Mouse (Mus musculus) retina, postnatal 7 days (tissue): ENCODE measurements around the gene Tpbgl.
A peak's percentile ranks its signal among the peaks of the same experiment; 100 is the strongest.

Experiments
- DNase-seq: peaks from one replicate; pipeline ENCODE4 v3.0.0-alpha.2; 2012; ENCODE audit warnings: low read depth, low spot score

The Tpbgl gene

GRCm38 (mm10) chr7:99642078-99642477 is 15.2 kb upstream of the Tpbgl start:
- DNase-seq, result no peak

DNA sequence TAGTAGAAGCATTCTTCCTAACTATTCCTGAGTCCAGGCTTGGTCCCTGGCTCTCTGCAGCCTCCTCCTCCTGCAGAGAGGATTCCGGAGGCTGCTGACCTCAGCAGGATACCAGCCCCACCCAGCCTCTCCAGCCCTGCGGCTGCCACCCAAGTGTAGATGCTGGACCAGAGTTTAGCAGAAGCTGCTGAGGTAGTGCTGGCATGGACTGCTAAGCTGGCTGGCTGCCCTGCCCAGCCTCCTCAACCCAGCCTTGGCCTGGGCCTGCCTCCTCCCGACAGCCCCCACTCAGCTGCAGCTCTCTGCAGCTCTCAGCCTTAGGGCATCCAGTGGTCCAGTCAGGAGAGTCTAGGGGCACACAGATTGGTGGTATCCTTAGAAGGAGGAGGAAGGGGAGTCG is 14.3 kb upstream of the Tpbgl start:
- no peak for DNase-seq

GRCm38 (mm10) chr7:99633966-99634665 is 7.2 kb upstream of the Tpbgl start:
- no peak for DNase-seq

DNA sequence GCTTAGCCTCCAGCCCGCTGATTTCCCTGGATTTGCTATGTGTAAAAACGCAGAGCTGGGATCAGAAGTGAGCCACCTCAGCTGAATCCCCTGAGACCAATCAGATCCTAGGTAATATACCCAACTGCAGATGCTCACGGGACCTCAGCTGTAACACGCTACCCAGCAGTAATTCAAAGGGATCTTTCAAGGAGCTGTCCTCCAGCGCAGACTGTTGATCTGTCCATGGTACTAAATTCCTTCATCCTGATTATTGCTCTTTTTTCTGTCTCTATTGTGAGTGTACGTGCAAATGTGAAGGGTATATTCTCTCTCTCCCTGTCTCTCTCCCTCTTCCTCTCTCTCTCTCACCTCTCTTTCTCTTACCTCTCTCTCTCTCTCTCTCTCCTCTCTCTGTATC is 5.4 kb upstream of the Tpbgl start:
- DNase-seq, result no peak

DNA sequence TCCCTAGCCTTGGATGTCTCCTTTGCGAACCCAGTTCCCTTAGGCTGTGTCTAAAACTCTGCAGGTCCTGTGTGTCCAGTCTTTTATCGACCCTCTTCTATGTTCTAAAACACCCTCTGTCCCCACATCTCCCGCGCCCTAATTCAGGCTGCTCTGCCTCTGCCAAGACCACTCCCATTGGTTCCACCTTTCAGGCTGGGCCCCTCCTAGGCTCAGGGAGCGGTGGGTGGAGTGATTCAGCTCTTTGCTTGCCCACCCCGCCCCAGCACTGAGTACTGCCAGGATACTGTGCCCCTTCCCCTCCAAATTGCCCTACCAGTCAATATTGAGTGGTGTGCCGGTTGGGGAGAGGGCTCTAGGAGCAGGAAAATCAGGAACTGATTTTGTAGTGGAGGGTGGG is 463 bp upstream of the Tpbgl start:
- no peak for DNase-seq

DNA sequence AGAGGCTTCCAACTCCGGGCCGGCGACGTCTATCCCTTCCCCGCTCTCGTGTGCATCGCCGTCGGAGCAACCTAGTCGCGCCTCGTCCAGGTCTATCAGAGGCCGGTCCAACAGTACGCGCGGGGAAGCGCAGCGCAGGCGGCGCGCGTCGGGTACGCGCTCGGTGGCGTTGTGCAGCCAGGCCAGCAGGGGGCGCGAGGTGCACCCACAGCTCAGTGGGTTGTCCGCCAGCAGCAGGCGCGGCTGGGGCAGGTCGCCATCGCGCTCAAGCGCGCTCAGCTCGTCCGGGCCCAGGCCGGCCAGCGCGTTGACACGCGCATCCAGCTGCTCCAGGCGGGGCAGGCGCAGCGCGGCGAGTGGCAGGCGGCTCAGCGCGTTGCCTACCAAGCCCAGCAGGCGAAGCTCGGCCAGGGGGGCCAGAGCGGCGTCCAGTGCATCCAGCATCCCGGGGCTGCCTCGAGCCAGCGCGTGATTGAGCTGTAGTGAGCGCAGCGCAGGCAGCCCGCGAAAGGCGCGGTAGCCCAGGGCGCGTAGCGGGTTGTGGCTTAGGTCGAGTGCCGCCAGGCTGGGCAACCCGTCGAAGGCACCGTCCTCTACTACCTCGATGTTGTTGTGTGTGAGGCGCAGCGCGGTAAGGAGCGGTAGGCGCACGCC is 1.1 kb downstream of the Tpbgl start:
- peak; percentile 77 for DNase-seq

- DNase-seq, result peak; percentile 41
Measured at GRCm38 (mm10) chr7:99618860-99619259, 8.0 kb downstream of the Tpbgl start.

GRCm38 (mm10) chr7:99618264-99618663 is 8.6 kb downstream of the Tpbgl start:
- DNase-seq, result no peak

DNA sequence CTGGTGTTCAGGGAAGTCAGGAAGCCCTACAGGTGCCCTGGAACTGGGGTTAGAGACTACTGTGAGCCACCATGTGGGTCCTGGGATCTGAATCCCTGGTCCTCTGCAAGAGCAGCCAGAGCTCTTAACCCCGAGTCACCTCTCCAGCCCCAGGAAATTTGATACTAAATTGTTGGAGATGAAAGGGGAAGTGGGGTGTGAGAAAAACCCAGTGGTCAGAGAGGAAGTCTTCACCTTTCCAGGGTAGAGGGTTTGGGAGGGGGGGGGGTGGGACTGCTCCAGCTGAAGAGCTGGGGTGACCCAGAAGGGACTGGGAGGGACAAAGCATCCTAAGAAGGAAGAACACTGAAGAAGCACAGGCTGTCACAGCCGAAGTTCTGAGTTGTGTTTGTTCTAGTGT is 19.3 kb downstream of the Tpbgl start:
- no peak for DNase-seq

DNA sequence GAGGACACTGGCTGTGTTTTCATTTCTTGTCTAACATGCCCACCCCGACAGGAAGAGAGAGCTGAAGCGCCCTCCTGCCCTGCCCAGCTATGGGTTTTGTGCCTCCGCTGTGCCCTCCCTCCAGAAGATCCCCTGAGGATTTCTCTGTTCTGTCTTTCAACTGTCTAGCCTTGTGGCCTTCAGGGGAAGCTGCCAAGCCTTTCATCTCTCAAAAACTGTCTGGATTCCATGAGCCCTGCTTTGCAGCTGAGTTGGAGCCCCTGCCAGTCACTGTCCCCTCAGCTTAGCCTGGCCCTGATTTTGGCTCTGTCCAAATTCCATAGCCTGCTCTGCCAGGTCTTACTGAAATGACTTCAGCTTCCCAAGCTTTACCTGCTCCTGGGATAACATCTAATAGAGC is 20.1 kb downstream of the Tpbgl start:
- DNase-seq, result no peak

DNA sequence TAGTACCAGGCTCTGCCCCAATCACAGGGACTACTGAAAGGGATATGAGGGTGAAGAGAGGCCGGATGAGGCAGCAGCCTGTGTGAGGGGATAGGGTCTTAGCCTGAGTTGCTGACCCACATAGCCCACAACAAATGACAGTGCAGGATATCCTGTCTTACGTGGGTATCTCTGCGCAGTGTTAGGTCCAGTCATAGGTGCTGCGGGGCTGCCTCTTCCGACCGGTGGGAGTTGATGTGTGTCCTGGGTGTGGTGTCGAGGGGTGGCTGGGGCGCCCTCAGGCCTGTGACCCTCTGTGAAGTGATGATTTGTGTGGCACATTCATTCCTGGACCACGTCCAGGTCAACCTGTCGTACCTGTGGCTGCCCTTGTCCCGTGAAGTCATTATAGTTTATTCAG is 20.6 kb downstream of the Tpbgl start:
- DNase-seq, result no peak

- no peak for DNase-seq
Measured at GRCm38 (mm10) chr7:99605058-99605457, 21.8 kb downstream of the Tpbgl start.

DNA sequence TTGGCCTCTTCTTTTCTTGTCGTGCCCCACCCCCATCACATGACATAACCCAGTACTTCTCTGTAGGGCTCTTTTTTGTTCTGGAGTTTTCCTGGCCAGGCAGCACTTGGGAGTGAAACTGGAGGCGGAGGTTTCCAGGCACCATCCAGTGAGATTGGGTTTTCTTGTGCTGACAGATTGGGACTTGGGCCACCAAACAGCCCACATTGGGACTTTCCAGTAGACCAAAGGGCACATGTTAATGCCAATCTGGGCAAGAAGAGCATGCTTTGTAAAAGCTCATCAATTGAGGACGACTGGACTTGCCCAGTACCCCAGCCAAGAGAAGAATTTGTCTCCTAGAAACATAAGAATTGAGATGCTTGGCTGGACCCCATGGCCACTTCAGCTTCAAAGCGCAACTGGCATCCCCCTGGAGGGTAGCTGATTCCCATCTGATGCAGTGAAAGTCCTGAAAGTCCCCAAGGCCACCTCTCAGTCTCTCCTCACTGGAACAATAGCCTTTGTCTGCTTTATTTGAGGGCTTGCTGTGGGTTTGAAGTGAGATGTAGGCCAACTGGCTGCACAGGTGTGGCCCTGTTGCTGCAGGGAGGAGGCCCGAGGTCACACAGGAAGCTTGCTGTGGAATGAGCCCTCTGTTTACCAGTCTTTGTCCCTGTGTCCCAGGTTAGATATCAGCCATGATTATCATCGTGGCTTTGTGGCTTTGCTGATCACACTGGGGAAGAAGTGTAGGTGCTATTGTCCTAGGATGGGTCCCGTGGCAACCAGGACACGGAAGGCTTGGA is 22.8 kb downstream of the Tpbgl start:
- DNase-seq, result no peak

- DNase-seq, result no peak
Measured at GRCm38 (mm10) chr7:99598722-99599121, 28.2 kb downstream of the Tpbgl start.

DNA sequence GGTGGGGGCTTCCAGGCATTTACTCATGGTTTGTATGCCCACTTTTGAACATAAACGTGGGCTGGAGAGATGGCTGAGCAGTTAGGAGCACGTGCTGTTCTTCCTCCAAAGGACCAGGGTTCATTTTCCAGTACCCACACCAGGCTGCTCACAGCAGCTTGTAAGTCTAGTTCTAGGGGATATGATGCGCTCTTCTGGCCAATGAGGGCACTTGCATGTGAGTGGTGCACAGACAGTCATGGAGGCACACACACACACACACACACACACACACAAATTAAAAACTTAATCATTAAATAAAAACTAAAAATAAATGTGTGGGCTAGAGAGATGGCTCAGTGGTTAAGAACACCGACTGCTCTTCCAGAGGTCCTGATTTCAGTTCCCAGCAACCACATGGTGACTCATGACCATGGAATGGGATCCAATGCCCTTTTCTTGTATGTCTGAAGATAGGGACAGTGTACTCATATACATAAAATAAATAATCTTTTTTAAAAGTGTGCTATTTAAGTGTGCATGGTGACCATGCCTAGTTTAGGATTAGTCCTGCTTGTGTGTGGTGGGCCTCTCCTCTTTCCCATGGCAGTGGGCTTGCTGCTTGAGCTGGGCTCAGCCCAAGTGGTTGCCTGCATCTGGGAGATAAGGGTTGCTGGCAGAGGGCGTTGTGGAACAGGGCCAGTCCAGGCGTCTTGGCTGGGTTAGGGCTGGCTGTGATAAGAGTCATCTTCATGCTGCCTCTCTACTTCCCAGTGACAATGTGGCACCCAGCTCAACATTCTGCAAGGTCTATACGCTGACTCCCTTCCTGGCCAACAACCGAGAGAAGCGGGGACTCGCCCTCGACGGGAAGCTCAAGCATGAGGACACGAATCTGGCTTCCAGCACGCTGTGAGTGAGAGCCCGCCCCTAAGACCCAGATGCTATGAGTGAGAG is 32.8 kb downstream of the Tpbgl start:
- DNase-seq, result no peak

DNA sequence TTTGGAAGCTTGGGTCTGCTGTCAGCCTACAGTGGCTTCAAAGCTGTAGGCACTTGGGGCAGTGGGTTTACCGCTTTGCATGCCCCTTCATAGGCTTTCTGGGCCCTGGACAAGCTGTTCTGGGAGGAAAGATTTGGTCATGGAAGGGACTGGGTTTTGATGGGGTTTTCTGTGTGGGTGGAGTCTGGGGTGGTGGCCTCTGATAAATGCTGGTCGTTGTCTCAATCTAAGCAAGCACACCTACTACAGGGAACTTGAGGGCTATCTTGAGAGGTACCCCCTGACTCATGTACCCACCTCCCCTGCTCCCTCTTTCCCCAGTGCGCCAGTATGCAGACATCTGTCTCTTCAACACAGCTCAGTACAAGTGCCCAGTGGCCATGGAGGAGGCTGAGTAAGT is 34.2 kb downstream of the Tpbgl start:
- DNase-seq, result no peak

DNA sequence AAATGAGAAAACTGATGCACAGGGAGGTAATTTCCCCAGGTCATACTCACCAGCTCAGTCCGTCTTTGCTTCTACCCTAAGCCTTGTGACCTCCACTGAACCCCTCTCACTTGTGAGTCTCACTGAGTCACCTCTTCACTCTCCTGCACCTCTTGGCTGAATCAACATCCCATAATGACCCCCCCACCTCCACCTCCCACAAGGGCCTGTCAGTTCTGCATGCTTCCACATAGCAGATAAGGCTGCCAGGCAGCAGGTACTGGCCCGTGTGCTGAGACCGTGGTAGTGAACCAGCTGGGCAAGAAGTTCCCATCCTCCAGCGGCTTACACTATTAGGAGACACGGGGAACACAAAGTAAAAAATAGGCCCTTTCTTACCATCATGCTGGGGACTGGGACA is 36.3 kb downstream of the Tpbgl start:
- no peak for DNase-seq

DNA sequence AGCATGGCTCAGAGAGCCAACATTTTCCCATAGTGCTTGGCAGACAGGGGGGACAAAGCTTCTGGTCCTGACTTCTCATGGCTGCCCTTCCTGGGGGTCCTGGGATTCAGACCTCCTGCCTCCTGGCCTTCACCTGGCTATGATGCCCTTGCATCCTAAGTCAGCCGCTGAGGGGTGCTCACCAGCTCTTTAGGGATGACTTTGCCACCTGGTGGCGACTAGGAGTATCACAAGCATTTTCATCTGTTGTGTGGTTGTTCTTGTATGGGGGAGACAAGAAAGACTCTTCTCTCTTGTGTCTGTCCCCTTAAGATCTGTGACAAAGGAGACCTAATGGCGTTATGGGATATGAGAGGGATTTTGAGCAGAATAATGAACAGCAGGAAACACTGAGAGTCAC is 36.8 kb downstream of the Tpbgl start:
- peak; percentile 63 for DNase-seq

- no peak for DNase-seq
Measured at GRCm38 (mm10) chr7:99585976-99586375, 40.9 kb downstream of the Tpbgl start.

DNA sequence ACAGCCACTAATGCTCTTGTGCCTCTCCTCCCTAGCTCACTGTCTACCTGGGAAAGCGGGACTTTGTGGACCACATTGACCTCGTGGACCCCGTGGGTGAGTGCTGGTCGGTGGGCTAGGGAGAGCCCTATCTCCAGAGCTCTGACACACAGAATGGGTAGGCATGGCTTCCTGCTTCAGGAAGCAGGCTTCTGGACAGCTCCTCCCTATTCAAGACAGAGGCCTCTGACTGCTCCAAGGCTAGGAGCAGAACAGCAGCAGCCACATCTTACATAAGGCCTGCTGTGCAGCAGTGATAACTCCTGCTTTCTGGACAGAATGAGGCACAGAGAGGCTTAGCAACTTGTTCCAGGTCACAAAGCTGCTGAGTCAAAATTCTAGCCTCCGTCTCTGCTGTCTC is 43.3 kb downstream of the Tpbgl start:
- no peak for DNase-seq

GRCm38 (mm10) chr7:99582867-99583266 is 44.0 kb downstream of the Tpbgl start:
- no peak for DNase-seq

DNA sequence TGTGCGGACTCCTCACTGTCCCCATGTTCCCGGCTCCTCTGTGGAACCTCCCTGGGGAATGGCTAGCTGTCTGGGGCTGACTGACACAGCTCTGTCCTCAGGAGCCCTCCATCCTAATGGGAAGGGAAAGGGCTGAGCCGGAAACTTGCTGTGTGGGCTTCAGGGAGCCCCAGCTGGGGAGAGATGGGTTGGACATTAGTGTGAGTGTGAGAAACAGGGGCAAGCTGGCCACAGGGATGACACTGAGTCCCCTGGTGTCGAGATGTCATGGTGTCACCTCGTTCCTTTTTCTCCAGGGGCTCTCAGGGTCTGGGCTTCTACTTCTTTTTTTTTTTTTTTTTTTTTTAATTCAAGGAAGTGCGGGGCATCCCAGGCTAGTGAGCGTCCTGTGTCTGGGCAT is 44.6 kb downstream of the Tpbgl start:
- no peak for DNase-seq
